Mouse (Mus musculus) embryonic stem cell, embryonic (primary cell): ENCODE data around the gene Gm525.

ENCODE experiments used
- CTCF ChIA-PET, 4 experiments: fragments of 300-600 bp in 2 of 4; fragments of 350-600 bp in 2 of 4; sonication (Branson Sonifier 250); formaldehyde crosslinking; loops; one replicate each; lab custom pipeline; 2022; ENCODE audit warnings: inconsistent platforms in 2 of 4; lab: Charles Lee
- POLR2A ChIA-PET, 4 experiments: fragments of 300-600 bp in 2 of 4; fragments of 350-600 bp in 2 of 4; sonication (Branson Sonifier 250); formaldehyde crosslinking; loops; one replicate each; lab custom pipeline; 2022; ENCODE audit warnings: antibody characterized with exemption in 4 of 4, inconsistent platforms in 1 of 4; lab: Charles Lee

The Gm525 gene

GRCm38 (mm10) chr11:89051767-89052166, 21.9 kb upstream of the Gm525 start:
- POLR2A ChIA-PET = interaction anchor here in 1 of 4 experiments (1.3 to 1.5 kb wide), 3 partner anchors 57 to 58 kb away, joined by 4 to 5 read pairs (median 5); no protein-coding TSS in a partner anchor
- CTCF ChIA-PET = interaction anchor here in 1 of 4 experiments (0.6 kb wide), 1 partner anchor 12 kb away, joined by 3 read pairs; no protein-coding TSS in a partner anchor

GRCm38 (mm10) chr11:89055931-89056690, 17.5 kb upstream of the Gm525 start:
- ChIA-PET POLR2A (interaction anchor here in 2 of 4 experiments (1.0 to 5.3 kb wide), 16 partner anchors 8 to 129 kb away, joined by 3 to 47 read pairs (median 4); partner anchors contain the start of genes Dgke (in 2 of the 2) and Coil (in 1 of the 2)), CTCF (interaction anchor here in 1 of 4 experiments (0.9 to 2.3 kb wide), 2 partner anchors 9 to 27 kb away, joined by 3 to 5 read pairs; no protein-coding TSS in a partner anchor)

- POLR2A ChIA-PET = interaction anchor here (0.5 to 5.3 kb wide), 79 partner anchors 8 to 394 kb away, joined by 3 to 47 read pairs (median 4); partner anchors contain the start of genes Dgke (in 2 of the 4), Scpep1 (in 2 of the 4), Trim25 (in 2 of the 4) and Akap1 (in 1 of the 4)
- CTCF ChIA-PET = interaction anchor here (0.5 to 3.3 kb wide), 39 partner anchors 8 to 245 kb away, joined by 3 to 34 read pairs (median 4); partner anchors contain the start of gene Scpep1 (in 1 of the 4)
Measured at GRCm38 (mm10) chr11:89058515-89059270, 14.9 kb upstream of the Gm525 start.

DNA sequence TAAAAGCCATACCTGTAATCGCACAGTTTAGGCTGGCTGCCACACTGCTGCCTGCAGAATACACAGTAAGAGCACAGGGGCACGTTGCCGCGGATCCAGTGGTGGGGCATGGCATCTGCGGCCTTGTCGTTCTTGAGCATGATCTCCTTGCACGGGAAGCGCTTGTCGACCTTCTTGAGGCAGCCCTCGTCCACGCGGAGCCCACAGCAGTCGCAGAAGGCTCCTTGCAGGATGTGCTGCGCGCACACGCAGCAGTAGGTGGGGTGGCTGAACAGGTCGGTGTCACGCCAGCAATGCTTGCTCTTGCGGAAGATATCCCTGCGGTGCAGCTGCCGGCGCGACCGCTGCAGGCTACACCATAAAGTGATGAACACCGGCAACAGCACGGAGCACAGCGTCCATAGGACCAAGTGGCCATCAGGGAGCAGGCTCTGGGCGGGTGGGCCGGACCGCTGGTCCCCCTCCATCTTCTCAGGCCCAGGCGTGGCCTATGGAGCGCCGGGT, 13.7 kb upstream of the Gm525 start:
- ChIA-PET POLR2A (interaction anchor here in 3 of 4 experiments (0.5 to 4.8 kb wide), 59 partner anchors 9 to 1577 kb away, joined by 3 to 47 read pairs (median 6); partner anchors contain the start of genes Akap1 (in 2 of the 3), Trim25 (in 2 of the 3), Dgke (in 1 of the 3) and Scpep1 (in 1 of the 3)), CTCF (interaction anchor here in 2 of 4 experiments (0.5 to 3.3 kb wide), 15 partner anchors 9 to 86 kb away, joined by 3 to 26 read pairs (median 4); no protein-coding TSS in a partner anchor)

GRCm38 (mm10) chr11:89060423-89061089, 13.1 kb upstream of the Gm525 start:
- POLR2A ChIA-PET = interaction anchor here in 3 of 4 experiments (0.5 to 3.4 kb wide), 67 partner anchors 8 to 1576 kb away, joined by 3 to 21 read pairs (median 4); partner anchors contain the start of genes Akap1 (in 2 of the 3), Scpep1 (in 1 of the 3) and Trim25 (in 1 of the 3)
- CTCF ChIA-PET = interaction anchor here in 3 of 4 experiments (0.5 to 2.5 kb wide), 18 partner anchors 9 to 1843 kb away, joined by 3 to 16 read pairs (median 5); no protein-coding TSS in a partner anchor

DNA sequence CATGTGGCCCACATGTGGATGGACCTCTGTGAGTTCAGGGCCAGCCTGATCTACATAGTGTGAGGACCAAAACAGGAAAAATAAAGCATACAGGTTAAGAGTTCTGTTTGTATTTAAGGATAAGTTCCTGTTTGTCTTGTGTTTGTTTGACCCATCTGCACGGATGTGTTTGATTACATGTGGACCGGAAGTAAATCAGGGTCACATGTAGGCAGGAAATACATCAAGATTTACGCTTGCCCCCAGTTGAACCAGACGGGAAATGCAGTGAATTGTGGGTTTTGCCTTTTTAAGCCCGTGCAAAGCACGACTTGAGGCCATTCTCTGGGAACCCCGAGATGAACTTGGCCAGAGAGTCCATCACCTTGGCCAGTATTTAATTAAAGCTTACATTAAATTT, 12.3 kb upstream of the Gm525 start:
- POLR2A ChIA-PET = interaction anchor here in 3 of 4 experiments (0.6 to 3.4 kb wide), 37 partner anchors 8 to 199 kb away, joined by 3 to 21 read pairs (median 6); partner anchors contain the start of genes Akap1 (in 1 of the 3), Scpep1 (in 1 of the 3) and Trim25 (in 1 of the 3)
- CTCF ChIA-PET = interaction anchor here in 2 of 4 experiments (1.0 to 2.5 kb wide), 7 partner anchors 8 to 85 kb away, joined by 3 to 16 read pairs (median 4); no protein-coding TSS in a partner anchor

- CTCF ChIA-PET = interaction anchor here in 1 of 4 experiments (3.0 kb wide), 1 partner anchor 71 kb away, joined by 19 read pairs; no protein-coding TSS in a partner anchor
- POLR2A ChIA-PET = interaction anchor here in 2 of 4 experiments (1.1 to 7.7 kb wide), 5 partner anchors 34 to 78 kb away, joined by 3 to 113 read pairs (median 5); no protein-coding TSS in a partner anchor
Measured at GRCm38 (mm10) chr11:89064312-89064711, 9.3 kb upstream of the Gm525 start.

DNA sequence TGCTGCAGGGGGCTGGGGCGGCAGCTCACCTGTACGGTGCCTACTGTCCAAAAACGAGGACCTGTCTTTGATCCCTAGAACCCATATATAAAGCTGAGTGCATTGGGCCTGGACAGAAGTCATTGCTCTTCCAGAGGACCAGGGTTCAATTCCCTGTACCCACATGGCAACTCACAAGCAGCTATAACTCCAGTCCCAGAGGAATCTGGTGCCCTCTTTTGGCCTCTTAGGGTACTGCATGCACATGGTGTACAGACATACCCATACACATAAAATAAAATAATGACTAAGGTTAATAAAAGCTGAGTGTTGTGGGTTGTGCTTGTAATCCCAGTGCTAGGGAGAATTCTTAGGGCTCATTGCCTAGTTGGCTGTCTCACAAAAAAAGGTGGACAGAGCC, 8.3 kb upstream of the Gm525 start:
- CTCF ChIA-PET = interaction anchor here (0.5 to 3.0 kb wide), 28 partner anchors 9 to 580 kb away, joined by 3 to 19 read pairs (median 4); partner anchors contain the start of gene Gm525 (in 1 of the 4)

DNA sequence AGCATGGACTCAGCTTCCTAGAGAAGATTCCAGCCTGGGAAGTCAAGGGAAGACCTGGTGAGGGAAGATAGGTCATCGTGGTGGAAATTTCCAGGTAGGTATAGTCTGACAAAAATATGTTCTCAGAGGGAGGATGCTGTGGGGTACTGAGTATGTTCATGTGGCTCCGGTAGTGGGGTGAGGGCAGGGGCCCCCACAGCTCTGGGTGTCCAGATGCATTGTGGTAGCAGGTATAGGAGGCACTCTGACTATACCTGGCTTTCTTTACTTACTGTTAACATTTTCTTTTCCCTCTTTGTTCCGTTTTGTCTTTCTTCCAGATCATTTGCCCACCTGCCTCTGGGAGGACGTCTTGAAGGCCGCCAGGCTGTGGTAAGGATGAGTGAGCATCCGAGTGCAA, 7.5 kb upstream of the Gm525 start:
- POLR2A ChIA-PET = interaction anchor here in 3 of 4 experiments (0.5 to 7.7 kb wide), 20 partner anchors 9 to 920 kb away, joined by 3 to 113 read pairs (median 5); partner anchors contain the start of genes Akap1 (in 1 of the 3) and Trim25 (in 1 of the 3)
- CTCF ChIA-PET = interaction anchor here (0.6 to 3.0 kb wide), 12 partner anchors 9 to 237 kb away, joined by 3 to 19 read pairs (median 4); no protein-coding TSS in a partner anchor

More for the DNA sequence above, 8.3 kb upstream of the Gm525 start:
- POLR2A ChIA-PET = interaction anchor here (0.6 to 7.7 kb wide), 23 partner anchors 10 to 201 kb away, joined by 3 to 113 read pairs (median 4); partner anchors contain the start of genes Akap1 (in 1 of the 4) and Trim25 (in 1 of the 4)

GRCm38 (mm10) chr11:89066750-89067149, 6.9 kb upstream of the Gm525 start, which contains the start of gene Dgke:
Dgke (minus strand) TSS chr11:89066850.
- CTCF ChIA-PET = interaction anchor here in 1 of 4 experiments (3.0 kb wide), 1 partner anchor 73 kb away, joined by 19 read pairs; no protein-coding TSS in a partner anchor
- POLR2A ChIA-PET = interaction anchor here in 3 of 4 experiments (0.5 to 7.7 kb wide), 18 partner anchors 9 to 919 kb away, joined by 3 to 113 read pairs (median 7); partner anchors contain the start of genes Coil (in 1 of the 3) and Trim25 (in 1 of the 3)

GRCm38 (mm10) chr11:89067301-89067822, 6.3 kb upstream of the Gm525 start:
- POLR2A ChIA-PET = interaction anchor here in 3 of 4 experiments (0.6 to 7.7 kb wide), 23 partner anchors 9 to 562 kb away, joined by 3 to 113 read pairs (median 9); partner anchors contain the start of gene Coil (in 1 of the 3)
- CTCF ChIA-PET = interaction anchor here in 1 of 4 experiments (2.7 to 3.0 kb wide), 2 partner anchors 74 kb away, joined by 19 to 28 read pairs; no protein-coding TSS in a partner anchor

DNA sequence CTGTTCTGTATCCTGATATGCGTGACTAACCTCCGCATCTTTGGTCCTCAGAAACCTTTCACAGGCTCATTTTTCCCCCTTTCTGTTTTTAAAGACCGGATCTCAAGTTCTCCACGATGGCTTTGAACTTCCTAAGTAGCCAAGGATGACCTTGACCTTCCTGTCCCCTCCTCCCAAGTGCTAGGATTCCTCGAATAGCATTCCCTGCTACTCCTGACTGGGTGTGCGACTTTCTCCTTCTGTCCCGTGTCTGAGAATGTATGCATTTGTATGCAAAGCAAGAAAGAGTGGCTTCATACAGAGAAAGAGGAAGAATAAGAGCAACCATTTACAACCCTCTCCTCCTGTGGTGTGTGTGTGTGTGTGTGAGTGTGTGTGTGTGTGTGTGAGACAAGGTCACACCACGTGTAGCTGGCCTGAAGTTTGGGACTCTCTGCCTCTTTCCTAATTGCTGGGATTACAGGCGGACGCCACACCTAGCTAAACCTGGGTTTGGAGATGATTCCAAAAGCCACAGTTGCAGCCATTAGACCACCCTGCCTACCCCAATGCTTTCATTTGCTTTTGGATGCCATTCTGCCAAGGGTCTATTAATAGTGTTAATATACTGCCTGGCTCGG, 5.7 kb upstream of the Gm525 start:
- ChIA-PET POLR2A (interaction anchor here (0.6 to 7.7 kb wide), 59 partner anchors 7 to 568 kb away, joined by 3 to 113 read pairs (median 5); partner anchors contain the start of genes Akap1 (in 1 of the 4), Coil (in 1 of the 4), Nog (in 1 of the 4) and Scpep1 (in 1 of the 4)), CTCF (interaction anchor here (0.5 to 2.7 kb wide), 22 partner anchors 9 to 652 kb away, joined by 3 to 28 read pairs (median 4); partner anchors contain the start of gene Trim25 (in 1 of the 4))

GRCm38 (mm10) chr11:89068649-89069048, 5.0 kb upstream of the Gm525 start:
- ChIA-PET CTCF (interaction anchor here (0.5 to 2.7 kb wide), 40 partner anchors 8 to 652 kb away, joined by 3 to 28 read pairs (median 4); partner anchors contain the start of gene Trim25 (in 1 of the 4)), POLR2A (interaction anchor here (0.6 to 7.7 kb wide), 68 partner anchors 8 to 567 kb away, joined by 3 to 113 read pairs (median 5); partner anchors contain the start of genes Akap1 (in 1 of the 4), Coil (in 1 of the 4), Nog (in 1 of the 4) and Scpep1 (in 1 of the 4))

DNA sequence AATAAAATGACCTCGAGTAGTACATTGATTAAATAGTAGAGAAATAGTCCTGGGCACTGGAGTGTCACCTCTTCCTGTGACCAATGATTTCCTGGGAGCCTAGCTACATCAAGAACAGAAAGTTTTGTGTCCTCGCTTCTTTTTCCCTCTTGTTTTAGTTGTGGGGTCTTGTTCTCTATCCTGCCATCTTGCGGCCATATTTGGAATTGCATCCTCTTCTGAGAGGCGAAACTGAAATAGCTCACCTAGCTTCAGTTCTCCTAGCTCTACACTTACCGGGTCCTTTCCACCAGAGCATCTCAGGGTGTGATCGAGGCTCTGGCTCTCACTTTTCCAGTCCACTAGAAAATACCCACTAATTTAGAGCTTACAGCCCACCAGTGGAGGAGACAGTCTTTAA, 4.3 kb upstream of the Gm525 start:
- ChIA-PET POLR2A (interaction anchor here (0.6 to 7.7 kb wide), 54 partner anchors 8 to 233 kb away, joined by 3 to 113 read pairs (median 6); partner anchors contain the start of genes Coil (in 2 of the 4), Scpep1 (in 2 of the 4), Akap1 (in 1 of the 4) and Nog (in 1 of the 4)), CTCF (interaction anchor here in 3 of 4 experiments (0.5 to 2.7 kb wide), 39 partner anchors 8 to 469 kb away, joined by 3 to 28 read pairs (median 4); partner anchors contain the start of gene Trim25 (in 1 of the 3))
